Mouse (Mus musculus) CH12.LX (cell line): ENCODE measurements around the gene Vstm2l.

Experiments used
- CTCF ChIP-seq, 2 experiments: IDR thresholded peaks in 1 of 2; conservative IDR thresholded peaks in 1 of 2; 2 replicates each; pipeline ENCODE4 v1.5.1; 2011 to 2012; ENCODE audit warnings: low read depth in 2 of 2, low read length in 2 of 2, improper control_type of control experiment in 1 of 2, inconsistent platforms in 1 of 2, mild to moderate bottlenecking in 1 of 2, moderate library complexity in 1 of 2
- EP300 ChIP-seq: IDR thresholded peaks from 2 replicates; pipeline ENCODE4 v1.6.1; 2011; ENCODE audit warnings: low read length, improper control_type of control experiment
- ETS1 ChIP-seq: conservative IDR thresholded peaks from 2 replicates; pipeline ENCODE4 v1.6.1; 2012; ENCODE audit warnings: low read depth, mild to moderate bottlenecking, inconsistent platforms, low read length, improper control_type of control experiment, moderate library complexity
- PAX5 ChIP-seq: IDR thresholded peaks from 2 replicates; pipeline ENCODE4 v1.6.1; 2012; ENCODE audit warnings: low read length, inconsistent platforms, mixed read lengths

DNA sequence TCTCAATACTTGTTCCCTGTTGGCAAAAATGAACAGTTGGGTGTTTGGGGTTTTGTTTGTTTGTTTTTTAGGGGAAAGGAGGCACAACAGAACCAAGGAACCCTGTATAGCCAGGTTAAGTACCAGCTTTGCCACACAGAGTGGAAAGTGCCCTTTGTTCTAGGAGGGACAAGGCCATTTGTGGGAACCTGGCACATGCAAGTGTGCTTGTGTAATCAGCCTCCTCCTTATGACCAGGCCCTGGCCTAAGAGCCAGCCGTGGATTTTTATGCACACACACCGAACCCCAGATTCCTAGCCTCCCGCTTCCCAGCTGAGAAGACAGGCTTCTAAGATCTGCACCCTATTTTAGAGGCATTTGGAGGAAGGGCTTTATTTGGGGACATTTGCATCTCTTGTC, 37.1 kb upstream of the Vstm2l start:
- TF ChIP-seq PAX5 (no peak), CTCF (conservative IDR thresholded peaks at IDR 0.05 in 1 of 2, IDR thresholded peaks at IDR 0.05 in 1 of 2; ENCODE audit: low read depth in 2 of 2, low read length in 2 of 2) (no peak), ETS1 (no peak), EP300 (no peak)
